Mouse (Mus musculus) bone marrow macrophage, adult 2 months (primary cell): Measurements from ENCODE around the gene Tnfsf13b. TPM values are rescaled to one million over a fixed set of nuclear protein-coding genes. Genes with fewer than 3 reads are reported as not detected.
A peak's percentile ranks its signal among the peaks of the same experiment; 100 is the strongest.

ENCODE experiments used
- H3K27ac ChIP-seq: 2 replicates; pipeline ENCODE4 v1.5.1; 2012; ENCODE audit warnings: low read depth, low read length; ENCODE audit not compliant: insufficient read depth
- H3K4me1 ChIP-seq: 2 replicates; pipeline ENCODE4 v1.6.1; 2012; ENCODE audit warnings: low read length; ENCODE audit not compliant: control insufficient read depth, insufficient read depth
- H3K4me3 ChIP-seq: 2 replicates; pipeline ENCODE4 v1.5.1; 2012; ENCODE audit warnings: mild to moderate bottlenecking, low read length, moderate library complexity; ENCODE audit not compliant: insufficient read depth
- CTCF ChIP-seq: IDR thresholded peaks from 2 replicates; pipeline ENCODE4 v1.5.1; 2012; ENCODE audit warnings: low read depth, mild to moderate bottlenecking, low read length, moderate library complexity
- POLR2A ChIP-seq: IDR thresholded peaks from 2 replicates; pipeline ENCODE4 v1.6.1; 2012; ENCODE audit warnings: mild to moderate bottlenecking, low read depth, low read length, borderline replicate concordance
- polyA plus RNA-seq: library from polyadenylated mRNA; stranded (reverse); fragments of >200 nt; gene quantifications from 2 replicates; pipeline ENCODE4 v1.2.4, GENCODE M21; 2012; ENCODE audit not compliant: missing spikeins, insufficient read depth, insufficient read length

Gene Tnfsf13b
- 3.3 and 5.8 TPM in 2 replicates for polyA plus RNA-seq

- peaks cover 15% of the 10 kb centered on the region for H3K4me1 ChIP-seq
- peak within 1 kb of the TSS; percentile 47 for H3K27ac ChIP-seq
- no peak for TF ChIP-seq CTCF
- TF ChIP-seq POLR2A = no peak
- peak within 1 kb of the TSS; percentile 59 for H3K4me3 ChIP-seq
Observed at GRCm38 (mm10) chr8:10006156-10006985, at the start of gene Tnfsf13b. TSS of gene Tnfsf13b (plus strand) at chr8:10006467.

GRCm38 (mm10) chr8:9958338-9958737 is 47.9 kb upstream of the Tnfsf13b start:
- Histone ChIP-seq H3K4me3 (no peak overlapping the region), H3K27ac (no peak overlapping the region), H3K4me1 (no peaks in the 10 kb centered on the region; the same call in 1 of the 2 replicates)
- TF ChIP-seq CTCF = no peak
- no peak for TF ChIP-seq POLR2A

- Histone ChIP-seq H3K27ac (no peak overlapping the region), H3K4me3 (no peak overlapping the region), H3K4me1 (no peaks in the 10 kb centered on the region; the same call in 1 of the 2 replicates)
- no peak for TF ChIP-seq POLR2A
- TF ChIP-seq CTCF = no peak
Observed at GRCm38 (mm10) chr8:9959919-9960318, 46.3 kb upstream of the Tnfsf13b start.

- TF ChIP-seq POLR2A = no peak
- TF ChIP-seq CTCF = no peak
- H3K27ac ChIP-seq = no peak overlapping the region
- H3K4me3 ChIP-seq = no peak overlapping the region
- peaks cover 4% of the 10 kb centered on the region for H3K4me1 ChIP-seq
Observed at GRCm38 (mm10) chr8:9971866-9972265, 34.4 kb upstream of the Tnfsf13b start.

GRCm38 (mm10) chr8:9975276-9975675 is 31.0 kb upstream of the Tnfsf13b start:
- peaks cover 16% of the 10 kb centered on the region for H3K4me1 ChIP-seq
- H3K27ac ChIP-seq = no peak overlapping the region
- TF ChIP-seq POLR2A (no peak), CTCF (no peak)
- no peak overlapping the region; the same call in 1 of the 2 replicates for H3K4me3 ChIP-seq

GRCm38 (mm10) chr8:9975898-9976611 is 30.2 kb upstream of the Tnfsf13b start:
- Histone ChIP-seq H3K4me3 (peak overlapping the region; percentile 77), H3K27ac (no peak overlapping the region), H3K4me1 (peaks cover 22% of the 10 kb centered on the region)
- peak; percentile 44; the same call in 1 of the 2 replicates for TF ChIP-seq CTCF
- no peak for TF ChIP-seq POLR2A

- TF ChIP-seq CTCF (no peak), POLR2A (no peak)
- peak overlapping the region; percentile 53 for H3K27ac ChIP-seq
- peak overlapping the region; percentile 74 for H3K4me3 ChIP-seq
- peaks cover 24% of the 10 kb centered on the region for H3K4me1 ChIP-seq
Observed at GRCm38 (mm10) chr8:9977016-9977415, 29.3 kb upstream of the Tnfsf13b start.

- peaks cover 24% of the 10 kb centered on the region for H3K4me1 ChIP-seq
- H3K27ac ChIP-seq = peak within 1 kb of the TSS; percentile 53
- TF ChIP-seq POLR2A (no peak), CTCF (no peak)
- H3K4me3 ChIP-seq = peak within 1 kb of the TSS; percentile 74
Observed at GRCm38 (mm10) chr8:9977573-9978314, 28.5 kb upstream of the Tnfsf13b start, which contains the start of the genes Lig4 and Abhd13. TSS of gene Lig4 (minus strand) at chr8:9977686. TSS of gene Abhd13 (plus strand) at chr8:9977707.
